8 mouse cellular contexts compared by ENCODE assay signal in genomic region chr13:100014906-100015895, GRCm38 (mm10). TPM values are rescaled to one million over a fixed set of nuclear protein-coding genes. Genes with fewer than 3 reads are reported as not detected.
DNase-seq lines count a peak whose midpoint lies in the region; ATAC-seq and TF ChIP-seq lines count a peak whose summit lies in the region.

Gene Mccc2, minus strand, starts transcription at chr13:100015639.

- ATAC-seq in embryonic facial prominence, embryonic 15.5 days (ENCODE audit: insufficient number of reproducible peaks, low FRiP score, low TSS enrichment, low read depth) = peak; percentile 100
- ATAC-seq in limb, embryonic 14.5 days (ENCODE audit: low FRiP score, low read depth) = peak; percentile 100
- peak; percentile 100 for ATAC-seq in midbrain, postnatal 0 days (ENCODE audit: low FRiP score)

- H3K36me3 ChIP-seq in embryonic facial prominence, embryonic 15.5 days = peaks cover 2% of the 10 kb centered on the region; the same call in 1 of the 2 replicates
- H3K36me3 ChIP-seq in limb, embryonic 14.5 days (ENCODE audit: control insufficient read depth, insufficient read depth, low read length) = peaks cover 5% of the 10 kb centered on the region
- peaks cover 5% of the 10 kb centered on the region; the same call in 1 of the 2 replicates for H3K36me3 ChIP-seq in midbrain, postnatal 0 days (ENCODE audit: insufficient read depth, low read length)

- peak within 1 kb of the TSS; percentile 53 for H3K9ac ChIP-seq in embryonic facial prominence, embryonic 15.5 days
- peak within 1 kb of the TSS; percentile 75 for H3K9ac ChIP-seq in limb, embryonic 14.5 days (ENCODE audit: low read depth, low read length, severe bottlenecking)
- peak within 1 kb of the TSS; percentile 92 for H3K9ac ChIP-seq in midbrain, postnatal 0 days (replicated peaks; ENCODE audit: low read length, poor library complexity, severe bottlenecking)

- DNase-seq in 416B (ENCODE audit: low read depth) = peak; percentile 90
- DNase-seq in heart, adult 8-10 months (ENCODE audit: low spot score) = peak; percentile 77
- peak; percentile 88 for DNase-seq in kidney, adult 9 months
- peak; percentile 93 for DNase-seq in limb, embryonic 14.5 days (ENCODE audit: low spot score)
- DNase-seq in midbrain, postnatal 0 days (ENCODE audit: low spot score) = peak; percentile 96
- DNase-seq in spleen, postnatal 14 days (ENCODE audit: low spot score in 2 of 2) = peak; percentile 47 to 63

- peak within 1 kb of the TSS; percentile 86 for H3K4me2 ChIP-seq in embryonic facial prominence, embryonic 15.5 days (replicated peaks)
- peak within 1 kb of the TSS; percentile 64 for H3K4me2 ChIP-seq in limb, embryonic 14.5 days (replicated peaks; ENCODE audit: low read depth, low read length, severe bottlenecking)
- peak within 1 kb of the TSS; percentile 95 for H3K4me2 ChIP-seq in midbrain, postnatal 0 days (ENCODE audit: low read depth, low read length, poor library complexity, severe bottlenecking)

- no peaks in the 10 kb centered on the region for H3K9me3 ChIP-seq in embryonic facial prominence, embryonic 15.5 days (replicated peaks)
- H3K9me3 ChIP-seq in limb, embryonic 14.5 days (ENCODE audit: control insufficient read depth, low read length) = no peaks in the 10 kb centered on the region
- no peaks in the 10 kb centered on the region for H3K9me3 ChIP-seq in midbrain, postnatal 0 days (ENCODE audit: low read length)

- TF ChIP-seq CTCF in bone marrow, adult 2 months (IDR thresholded peaks at IDR 0.05; ENCODE audit: control insufficient read depth, insufficient read depth, low read length) = no peak
- no peak for TF ChIP-seq CTCF in midbrain, postnatal 0 days (IDR thresholded peaks at IDR 0.05)

- peaks cover 1% of the 10 kb centered on the region for H3K4me1 ChIP-seq in bone marrow, adult 2 months (ENCODE audit: control insufficient read depth, insufficient read depth, low read length)
- H3K4me1 ChIP-seq in embryonic facial prominence, embryonic 15.5 days = peaks cover 19% of the 10 kb centered on the region
- H3K4me1 ChIP-seq in limb, embryonic 14.5 days (ENCODE audit: control insufficient read depth, insufficient read depth, low read length) = peaks cover 6% of the 10 kb centered on the region; the same call in 1 of the 2 replicates
- peaks cover 5% of the 10 kb centered on the region; the same call in 1 of the 2 replicates for H3K4me1 ChIP-seq in midbrain, postnatal 0 days (ENCODE audit: insufficient read depth, low read length)

- WGBS in bone marrow, adult 2 months = 3% methylated on average over 47 of the region's 47 CpGs
- 3% methylated on average over 47 of the region's 47 CpGs for WGBS in embryonic facial prominence, embryonic 15.5 days
- WGBS in limb, embryonic 14.5 days = 4% methylated on average over 41 of the region's 47 CpGs
- WGBS in midbrain, postnatal 0 days = 6% methylated on average over 44 of the region's 47 CpGs

- no peak within 1 kb of the TSS for H3K27ac ChIP-seq in bone marrow, adult 2 months (ENCODE audit: control insufficient read depth, insufficient read depth, low read depth, low read length, poor library complexity)
- peak within 1 kb of the TSS; percentile 76 for H3K27ac ChIP-seq in embryonic facial prominence, embryonic 15.5 days (replicated peaks)
- H3K27ac ChIP-seq in limb, embryonic 14.5 days (replicated peaks; ENCODE audit: low read depth, low read length) = peak within 1 kb of the TSS; percentile 33; the same call in 1 of the 2 replicates
- H3K27ac ChIP-seq in midbrain, postnatal 0 days (ENCODE audit: low read depth, low read length) = peak within 1 kb of the TSS; percentile 57

- no peaks in the 10 kb centered on the region for H3K27me3 ChIP-seq in embryonic facial prominence, embryonic 15.5 days
- no peaks in the 10 kb centered on the region for H3K27me3 ChIP-seq in limb, embryonic 14.5 days (ENCODE audit: control insufficient read depth, insufficient read depth, low read length)
- H3K27me3 ChIP-seq in midbrain, postnatal 0 days (ENCODE audit: insufficient read depth, low read length) = no peaks in the 10 kb centered on the region

- TF ChIP-seq POLR2A in bone marrow, adult 2 months (IDR thresholded peaks at IDR 0.05; ENCODE audit: borderline replicate concordance, control insufficient read depth, low read depth, low read length) = peak; percentile 61; the same call in 1 of the 2 replicates
- peak; percentile 75; the same call in 1 of the 2 replicates for TF ChIP-seq POLR2A in limb, embryonic 14.5 days (IDR thresholded peaks at IDR 0.05; ENCODE audit: borderline replicate concordance, extremely low read depth, insufficient read depth, insufficient read length)

- peak within 1 kb of the TSS; percentile 70 for H3K4me3 ChIP-seq in bone marrow, adult 2 months (replicated peaks; ENCODE audit: control insufficient read depth, low read depth, low read length)
- peak within 1 kb of the TSS; percentile 64 for H3K4me3 ChIP-seq in embryonic facial prominence, embryonic 15.5 days (replicated peaks)
- H3K4me3 ChIP-seq in limb, embryonic 14.5 days (replicated peaks; ENCODE audit: low read length) = peak within 1 kb of the TSS; percentile 62
- peak within 1 kb of the TSS; percentile 80 for H3K4me3 ChIP-seq in midbrain, postnatal 0 days (ENCODE audit: low read depth, low read length)

RNA-seq across cellular contexts. Expression of gene Mccc2, which starts in this region (rescaled TPM):
- polyA plus RNA-seq in bone marrow, adult 2 months (2011; ENCODE audit: insufficient read depth, insufficient read length, low replicate concordance, missing spikeins) = 3.0 and 5.2 TPM in 2 replicates
- 36.5 and 38.4 TPM in 2 replicates for polyA plus RNA-seq in embryonic facial prominence, embryonic 15.5 days (2015; fragmentation: Nextera tagmentation; extraction: Ambion mirVana)
- total RNA-seq in heart, adult 8-10 months (2022) = 10 to 100 TPM; 93.3 to 98.8 (median 97.6) TPM
- 17.5 and 22.4 TPM in 2 replicates for polyA plus RNA-seq in limb, embryonic 14.5 days (2012; rRNA removed)
- 42.0 and 43.7 TPM in 2 replicates for polyA plus RNA-seq in limb, embryonic 14.5 days (2014; fragmentation: Nextera tagmentation; extraction: Ambion mirVana)
- total RNA-seq in midbrain, postnatal 0 days (2014; rRNA removed) = 23.5 and 27.3 TPM in 2 replicates
- 32.5 and 34.5 TPM in 2 replicates for polyA plus RNA-seq in midbrain, postnatal 0 days (2015; fragmentation: Nextera tagmentation; extraction: Ambion mirVana)
